Mouse (Mus musculus) effector memory CD4-positive, alpha-beta T cell, adult 5 months (primary cell): ENCODE results near the gene Sdha. TPM values are rescaled to one million over a fixed set of nuclear protein-coding genes. Genes with fewer than 3 reads are reported as not detected.

Experiments
- polyA plus RNA-seq: library from polyadenylated mRNA; unstranded; fragments of 100-300 nt; shearing (Covaris generic); gene quantifications from one replicate; pipeline ENCODE4 v1.2.1, GENCODE M21; 2017

Gene Sdha
- polyA plus RNA-seq: 248 TPM

DNA sequence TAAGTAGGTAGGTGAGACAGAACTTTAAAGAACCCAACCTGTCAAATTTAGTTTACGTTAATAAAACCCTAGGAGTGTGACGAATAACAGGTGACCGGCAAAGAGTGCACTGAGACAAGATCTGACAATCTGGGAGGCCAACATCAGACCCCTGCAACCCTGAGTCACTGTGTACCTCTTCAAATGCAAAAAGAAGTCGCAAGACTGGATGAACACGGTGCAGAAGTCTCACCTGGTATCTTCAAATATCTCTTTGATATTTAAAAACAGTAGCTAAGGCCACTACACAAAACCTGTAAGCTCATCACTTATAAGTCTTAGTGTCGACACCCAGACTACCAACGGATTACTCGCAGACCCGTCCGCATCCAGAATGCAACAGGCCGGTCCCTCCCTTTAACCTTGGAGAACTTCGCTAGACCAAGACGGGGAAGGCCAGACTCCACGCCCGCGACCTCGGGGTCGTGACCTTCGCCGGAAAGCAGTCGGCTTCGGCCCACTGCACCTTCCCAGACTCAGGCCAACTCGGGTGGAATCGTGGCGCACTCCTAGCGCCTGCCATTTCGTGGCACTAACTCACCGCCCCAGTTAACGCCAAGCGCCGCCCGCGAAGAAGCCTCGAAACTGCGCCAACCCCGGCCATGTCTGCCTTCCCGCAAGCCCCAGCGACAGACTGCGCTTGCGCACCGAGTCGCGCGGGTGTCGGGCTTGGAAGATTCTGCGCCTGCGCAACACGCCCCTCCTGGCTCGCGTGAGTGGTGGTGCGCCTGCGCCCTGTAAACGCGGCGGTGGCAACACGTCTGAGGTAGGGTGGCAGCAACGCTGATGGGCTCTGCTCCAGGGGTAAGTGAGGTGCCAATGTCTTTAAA, at the start of gene Sdha, which contains the start of gene Ccdc127:
TSS of gene Sdha (minus strand) at position 715 of the 869 bp plus-strand sequence.
TSS of gene Ccdc127 (plus strand) at position 744 of the 869 bp plus-strand sequence.

GRCm38 (mm10) chr13:74399298-74399839, 49.3 kb upstream of the Sdha start, which contains the start of gene Ftl1-ps1:
Gene Ftl1-ps1, plus strand, starts transcription at chr13:74399694.

DNA sequence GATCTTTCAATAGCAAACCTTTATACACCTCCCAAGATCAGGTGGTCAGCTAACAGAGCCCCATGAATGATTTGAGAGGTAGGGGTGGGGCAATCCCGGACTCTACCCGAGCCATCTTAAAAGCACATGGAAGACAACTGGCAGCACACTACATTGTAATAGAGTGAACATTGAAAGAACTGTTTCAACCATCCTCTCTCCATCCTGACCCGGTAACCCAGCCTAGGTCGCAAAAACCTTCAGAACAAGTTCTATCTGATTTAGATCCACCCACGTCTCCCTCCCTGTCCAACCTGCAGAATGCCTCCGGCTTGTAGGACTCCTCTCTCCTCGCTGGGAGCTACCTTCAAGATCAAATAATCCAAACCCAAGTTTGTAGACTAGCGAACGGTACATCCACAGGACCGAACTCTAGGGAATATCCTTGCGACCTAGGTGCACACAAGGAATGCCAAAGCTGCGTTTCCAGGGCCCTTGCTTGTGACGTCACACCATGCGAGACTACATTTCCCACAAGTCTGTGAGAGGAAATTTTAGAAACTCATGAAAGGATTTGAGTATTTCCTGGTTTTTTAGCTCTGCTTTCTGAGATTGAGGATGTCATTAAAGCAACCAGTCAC, 40.4 kb upstream of the Sdha start, which contains the start of gene Zfp72:
TSS of gene Zfp72 (minus strand) at position 466 of the 620 bp plus-strand sequence.

GRCm38 (mm10) chr13:74363859-74364235, 13.8 kb upstream of the Sdha start, which contains the start of gene Lrrc14b:
Gene Lrrc14b, minus strand, starts transcription at chr13:74364005.

DNA sequence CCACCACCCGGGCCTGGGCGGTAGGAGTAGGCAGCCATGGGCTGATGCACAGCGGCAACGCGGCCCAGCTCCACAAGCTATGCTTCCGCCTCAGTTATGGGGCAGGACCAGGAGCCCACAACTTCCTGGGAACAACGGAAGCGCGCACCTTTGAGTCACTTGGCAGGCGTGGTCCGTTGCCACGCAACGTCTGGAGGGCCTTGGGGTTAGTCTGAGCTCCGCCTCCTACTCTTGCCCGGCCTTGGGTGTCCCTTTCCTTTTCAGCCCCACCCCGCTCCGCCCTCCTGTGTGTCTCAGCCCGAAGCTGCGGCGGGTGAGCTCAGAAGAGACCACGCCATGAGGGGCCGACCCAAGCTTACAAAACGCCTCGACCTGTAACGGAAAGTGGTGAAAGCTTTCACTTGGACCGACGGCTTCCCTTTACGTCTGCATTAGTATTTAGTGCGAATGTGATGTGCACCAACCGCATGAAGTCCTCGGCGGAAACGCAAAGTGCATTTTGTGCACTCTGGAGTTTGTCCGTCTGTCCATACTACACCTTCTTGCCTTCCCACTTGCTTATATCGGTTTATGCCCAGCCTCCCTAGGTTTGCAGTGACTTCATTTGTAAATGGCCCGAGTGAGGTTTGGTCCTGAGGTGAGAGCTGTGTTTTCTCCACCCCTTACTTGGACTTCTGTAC, 32.8 kb downstream of the Sdha start, which contains the start of gene Pdcd6:
TSS of gene Pdcd6 (minus strand) at position 411 of the 680 bp plus-strand sequence.

GRCm38 (mm10) chr13:74292167-74292566, 57.9 kb downstream of the Sdha start, which contains the start of gene Ahrr:
Gene Ahrr, minus strand, starts transcription at chr13:74292331.

Other genes with a start within 250 kb of the Sdha start
- not detected for gene Slc9a3, start 228.8 kb downstream of the Sdha start, polyA plus RNA-seq
- 63.0 TPM for gene Exoc3, start 141.5 kb downstream of the Sdha start, polyA plus RNA-seq
- gene Ahrr, start 57.9 kb downstream of the Sdha start, polyA plus RNA-seq: 0.49 TPM
- 157 TPM for gene Pdcd6, start 32.7 kb downstream of the Sdha start, polyA plus RNA-seq
- 28.7 TPM for gene Ccdc127, start within 50 bp of the Sdha start, polyA plus RNA-seq
- gene Lrrc14b, start 13.7 kb upstream of the Sdha start, polyA plus RNA-seq: not detected
- gene Zfp72, start 40.6 kb upstream of the Sdha start, polyA plus RNA-seq: 0.41 TPM
- gene Ftl1-ps1, start 49.4 kb upstream of the Sdha start, polyA plus RNA-seq: 53.4 TPM
- 5.0 TPM for gene Zfp825, start 143.7 kb upstream of the Sdha start, polyA plus RNA-seq